Mouse (Mus musculus) gastrocnemius, postnatal 10 days (tissue): Measurements from ENCODE around the gene Exoc5. TPM values are rescaled to one million over a fixed set of nuclear protein-coding genes. Genes with fewer than 3 reads are reported as not detected.
"Not testable (repeated sequence)": the region's sequence is repeated elsewhere in the genome, so short reads cannot be mapped to it uniquely, and the experiment has no call there.

Experiments used
- DNase-seq: peaks from one replicate; pipeline ENCODE4 v3.0.0; 2021; ENCODE audit warnings: mixed read lengths
- long read RNA-seq, 2 experiments: library from polyadenylated mRNA; stranded (forward); transcript quantifications; one replicate each; pipeline ENCODE4 v2.0.0; 2021
- total RNA-seq, 2 experiments: library from RNA; stranded (reverse); gene quantifications; 2 replicates each; pipeline ENCODE4 v1.2.3; 2021

Exoc5 gene
- 10 to 100 TPM; 22.3 to 28.0 TPM for total RNA-seq
- long read RNA-seq, experiment 1, full-length matches to known transcripts = 33 of 42 reads
- long read RNA-seq, experiment 1, partial matches to known transcripts = 4 of 42 reads
- long read RNA-seq, experiment 1, other reads (novel, unspliced or antisense) = 5 of 42 reads
- long read RNA-seq, experiment 2, full-length matches to known transcripts = 17 of 26 reads
- long read RNA-seq, experiment 2, partial matches to known transcripts = 3 of 26 reads
- long read RNA-seq, experiment 2, other reads (novel, unspliced or antisense) = 6 of 26 reads

- peak; percentile 97 for DNase-seq
Observed at GRCm38 (mm10) chr14:49066274-49066823, at the start of gene Exoc5. Exoc5 (minus strand) TSS chr14:49066653.

GRCm38 (mm10) chr14:49091755-49092154 lies 25.3 kb upstream of the Exoc5 start:
- DNase-seq = not testable (repeated sequence)

- DNase-seq = no peak
Observed at GRCm38 (mm10) chr14:49091277-49091676, 24.8 kb upstream of the Exoc5 start.

GRCm38 (mm10) chr14:49090102-49090501 lies 23.6 kb upstream of the Exoc5 start:
- DNase-seq = no peak

GRCm38 (mm10) chr14:49089461-49090058 lies 23.1 kb upstream of the Exoc5 start:
- no peak for DNase-seq

GRCm38 (mm10) chr14:49088155-49089048 lies 21.9 kb upstream of the Exoc5 start:
- no peak for DNase-seq

- no peak for DNase-seq
Observed at GRCm38 (mm10) chr14:49086522-49086921, 20.1 kb upstream of the Exoc5 start.

GRCm38 (mm10) chr14:49078820-49079219 lies 12.4 kb upstream of the Exoc5 start:
- no peak for DNase-seq

GRCm38 (mm10) chr14:49074361-49074760 lies 7.9 kb upstream of the Exoc5 start:
- DNase-seq = no peak

- DNase-seq = no peak
Observed at GRCm38 (mm10) chr14:49073896-49074295, 7.4 kb upstream of the Exoc5 start.

- no peak for DNase-seq
Observed at GRCm38 (mm10) chr14:49072837-49073236, 6.4 kb upstream of the Exoc5 start.

GRCm38 (mm10) chr14:49065529-49066273 lies 752 bp downstream of the Exoc5 start, which contains the start of gene Ap5m1:
Ap5m1 (plus strand) TSS chr14:49066097.
- peak; percentile 52 for DNase-seq

GRCm38 (mm10) chr14:49063838-49064237 lies 2.6 kb downstream of the Exoc5 start:
- DNase-seq = no peak

- DNase-seq = no peak
Observed at GRCm38 (mm10) chr14:49049492-49049891, 17.0 kb downstream of the Exoc5 start.

- DNase-seq = no peak
Observed at GRCm38 (mm10) chr14:49045610-49046009, 20.8 kb downstream of the Exoc5 start.

GRCm38 (mm10) chr14:49028991-49029390 lies 37.5 kb downstream of the Exoc5 start:
- DNase-seq = no peak

- no peak for DNase-seq
Observed at GRCm38 (mm10) chr14:49027779-49028368, 38.6 kb downstream of the Exoc5 start.

GRCm38 (mm10) chr14:49027040-49027778 lies 39.2 kb downstream of the Exoc5 start:
- DNase-seq = no peak

- DNase-seq = no peak
Observed at GRCm38 (mm10) chr14:49019765-49020164, 46.7 kb downstream of the Exoc5 start.

- no peak for DNase-seq
Observed at GRCm38 (mm10) chr14:49008399-49009189, 57.9 kb downstream of the Exoc5 start.
